Mouse (Mus musculus) cerebellum, postnatal 25 days (tissue): Measurements from ENCODE around the gene Nlgn1.
"Not testable (repeated sequence)": the region's sequence is repeated elsewhere in the genome, so short reads cannot be mapped to it uniquely, and the experiment has no call there.

ENCODE experiments used
- DNase-seq, 2 experiments: peaks; one replicate each; pipeline ENCODE4 v3.0.0; 2021; ENCODE audit warnings: mixed read lengths in 2 of 2

Gene Nlgn1

DNA sequence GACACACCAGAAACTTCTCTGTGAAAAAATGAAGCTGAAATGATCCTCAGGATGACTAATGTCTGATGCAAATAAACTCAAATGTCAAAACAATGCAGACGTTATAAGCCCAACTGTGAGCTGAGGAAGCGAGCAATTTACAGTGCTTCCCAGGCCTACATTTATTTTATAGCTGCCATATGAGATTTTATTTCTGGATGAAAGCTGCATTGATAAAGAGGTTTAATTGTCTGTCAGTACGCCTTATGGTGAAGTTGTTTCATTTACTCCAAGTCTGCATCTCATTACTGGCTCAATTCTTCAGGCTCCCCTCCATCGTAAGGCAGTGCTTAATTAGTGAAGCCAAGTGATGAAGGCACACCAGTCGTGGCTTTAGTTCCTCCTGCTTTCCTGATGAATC, 734.7 kb downstream of the Nlgn1 start:
- DNase-seq = no peak

DNA sequence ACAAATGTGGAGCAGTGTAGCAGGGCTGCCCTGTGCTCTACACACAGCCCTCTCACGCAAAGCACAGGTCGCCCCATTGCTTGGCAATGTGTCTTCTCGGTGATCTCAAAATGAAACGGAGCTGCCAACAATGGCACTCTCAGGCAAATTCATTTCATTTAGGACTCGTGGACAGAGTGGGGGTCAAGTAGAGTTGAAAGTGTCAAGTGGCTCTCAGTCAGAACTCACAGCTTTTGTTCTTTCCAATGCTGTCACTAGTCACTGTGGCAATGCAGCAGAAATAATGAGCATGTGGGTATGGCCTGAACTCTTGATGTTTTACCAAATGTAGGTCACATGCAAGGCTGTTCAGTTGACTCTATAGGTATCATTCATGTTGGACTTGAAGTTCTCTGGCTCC, 756.7 kb downstream of the Nlgn1 start:
- peak in 1 of 2 experiments; percentile 12 for DNase-seq

DNA sequence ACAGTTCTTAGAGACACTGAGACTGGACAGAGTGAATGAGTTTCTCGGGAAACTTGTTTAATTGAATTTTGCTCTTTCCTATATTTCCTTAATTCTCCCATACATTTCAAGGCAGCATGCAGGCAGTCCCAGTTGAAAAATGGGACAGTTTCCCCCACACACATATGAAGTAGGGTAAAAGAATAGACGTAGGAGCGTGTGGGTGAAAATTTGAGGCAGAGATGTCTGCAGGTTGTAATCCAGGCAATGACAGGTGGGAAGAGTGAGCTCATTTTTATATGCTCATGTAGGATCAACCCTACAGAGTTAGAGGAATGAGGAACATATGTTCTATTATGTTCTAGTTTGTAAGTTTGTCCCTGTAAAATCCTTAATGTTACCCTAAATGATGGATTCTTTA, 757.4 kb downstream of the Nlgn1 start:
- DNase-seq = no peak

DNA sequence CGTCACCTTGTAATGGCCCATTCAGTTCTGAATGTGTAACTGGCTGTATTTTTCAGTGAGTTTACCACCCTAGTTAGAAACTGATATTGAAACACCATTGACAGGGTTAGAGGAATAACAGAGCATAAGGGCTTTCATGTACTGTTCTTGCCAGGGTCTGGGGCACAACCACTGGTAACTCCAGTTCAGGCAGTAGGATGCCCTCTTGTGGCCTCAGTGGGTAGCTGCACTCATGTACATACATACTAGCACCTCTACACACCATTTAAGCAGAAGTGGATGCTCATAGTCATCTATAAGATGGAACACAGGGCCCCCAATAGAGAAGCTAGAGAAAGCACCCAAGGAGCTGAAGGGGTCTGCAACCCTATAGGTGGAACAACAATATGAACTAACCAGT, 773.7 kb downstream of the Nlgn1 start:
- DNase-seq = not testable (repeated sequence)

DNA sequence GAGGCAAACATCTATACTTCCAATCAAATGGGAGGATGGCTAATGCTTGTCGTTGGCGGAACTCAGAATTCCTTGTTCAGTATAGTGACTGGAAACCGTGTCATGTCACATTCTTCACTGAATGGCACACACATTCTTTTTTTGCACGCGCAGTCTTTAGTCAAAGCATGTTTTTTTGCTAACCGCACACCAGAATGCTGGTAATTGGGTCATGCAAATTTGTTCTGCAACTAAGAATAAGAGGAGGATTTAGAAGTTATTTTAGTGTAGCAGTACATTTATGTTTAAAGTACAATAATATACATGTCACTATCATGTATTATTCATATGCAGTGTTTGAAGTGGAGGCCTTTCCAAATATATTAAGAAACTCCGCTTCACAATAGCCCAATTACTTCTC, 783.2 kb downstream of the Nlgn1 start:
- DNase-seq = not testable (repeated sequence)

DNA sequence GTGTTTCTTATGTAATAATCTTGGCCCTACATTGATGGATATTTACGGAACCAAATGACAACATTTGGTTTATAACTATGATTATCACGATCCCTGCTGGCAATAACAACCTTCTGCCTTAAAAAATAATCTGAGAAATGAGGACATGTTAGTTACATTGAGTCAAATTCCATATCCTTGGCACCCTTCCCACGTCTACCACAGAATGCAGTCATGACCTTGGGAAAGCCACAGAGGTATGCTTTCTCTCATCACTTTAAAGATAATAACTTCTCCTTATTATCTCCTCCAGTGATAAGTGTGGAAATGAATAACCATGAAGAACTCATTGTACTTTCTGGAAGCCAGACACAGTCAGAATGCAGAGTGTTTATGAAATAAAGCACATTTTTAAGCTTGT, 808.0 kb downstream of the Nlgn1 start:
- DNase-seq = not testable (repeated sequence)

DNA sequence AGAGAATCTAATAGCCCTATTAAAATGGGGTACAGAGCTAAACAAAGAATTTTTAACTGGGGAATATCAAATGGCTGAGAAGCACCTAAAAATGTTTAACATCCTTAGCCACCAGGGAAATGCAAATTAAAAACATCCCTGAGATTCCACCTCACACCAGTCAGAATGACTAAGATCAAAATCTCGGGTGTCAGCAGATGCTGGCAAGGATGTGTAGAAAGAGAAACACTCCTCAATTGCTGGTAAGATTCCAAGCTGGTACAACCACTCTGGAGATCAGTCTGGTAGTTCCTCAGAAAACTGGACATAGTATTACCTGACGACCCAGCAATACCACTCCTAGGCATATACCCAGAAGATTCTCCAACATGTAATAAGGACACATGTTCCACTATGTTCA, 869.2 kb downstream of the Nlgn1 start:
- no peak for DNase-seq

DNA sequence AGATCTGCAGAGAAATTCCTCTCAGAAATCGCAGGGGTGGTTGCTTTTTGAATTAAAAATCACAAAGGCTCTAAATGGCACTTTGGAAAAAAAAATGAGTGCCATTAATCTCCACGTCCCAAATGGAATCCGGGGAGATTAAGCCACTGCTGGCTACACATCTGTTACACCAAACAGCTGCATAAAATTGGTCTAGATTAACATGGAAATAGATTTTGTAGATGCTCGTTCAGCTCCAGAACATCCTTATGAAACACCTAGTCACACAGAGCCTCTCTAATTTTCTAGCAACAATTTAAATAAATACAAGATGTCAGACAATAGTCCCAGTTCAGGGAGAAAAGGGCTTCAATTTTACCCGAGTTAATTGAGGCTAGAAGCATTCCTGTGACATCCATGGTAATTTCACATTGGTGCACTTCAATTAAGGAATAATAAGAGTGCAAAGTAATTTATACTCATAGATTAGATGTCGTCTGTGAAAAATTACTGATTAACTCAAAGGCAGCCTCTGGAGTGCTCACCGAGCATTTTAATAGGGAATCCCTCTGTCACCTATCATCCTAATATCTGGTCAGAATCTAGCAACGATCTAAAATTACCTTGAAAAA, 875.9 kb downstream of the Nlgn1 start:
- DNase-seq = no peak

DNA sequence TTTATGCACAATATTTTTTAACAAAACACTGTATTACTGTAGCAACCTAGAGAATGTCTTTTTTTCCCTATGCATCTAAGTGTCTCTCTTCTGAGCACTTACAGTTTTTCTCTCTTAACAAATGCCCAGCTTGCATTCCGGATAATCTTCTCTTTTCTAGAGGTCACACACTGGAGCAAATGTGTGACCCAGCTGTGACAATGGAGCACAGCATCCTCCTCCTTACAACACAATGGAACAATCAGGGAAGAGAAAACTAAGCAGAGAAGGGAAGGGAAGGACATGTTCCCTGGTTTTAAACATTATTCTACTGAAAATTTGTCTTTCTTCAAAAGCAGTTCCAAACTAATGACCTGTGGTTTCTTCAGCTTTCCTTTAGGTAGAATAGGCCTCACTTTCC, 879.9 kb downstream of the Nlgn1 start:
- no peak for DNase-seq

DNA sequence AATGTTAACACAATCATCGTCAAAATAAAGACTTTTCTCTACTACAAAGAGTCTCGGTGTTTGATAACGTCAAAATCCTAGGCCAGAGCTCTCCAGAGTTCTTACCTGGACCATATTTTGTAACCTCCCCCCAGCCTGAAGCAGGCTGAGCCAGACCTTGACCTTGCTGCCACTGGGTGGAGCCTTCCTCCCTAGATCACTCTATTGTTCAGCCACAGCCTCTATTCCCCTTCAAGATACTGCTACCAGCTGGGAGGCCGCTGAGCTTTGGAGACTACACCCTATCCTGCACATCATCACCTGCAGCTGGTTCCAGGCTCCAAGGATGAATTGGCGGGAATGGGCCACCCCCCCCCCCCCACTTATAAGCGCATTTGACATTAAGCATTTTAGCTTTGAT, 881.8 kb downstream of the Nlgn1 start:
- no peak for DNase-seq

DNA sequence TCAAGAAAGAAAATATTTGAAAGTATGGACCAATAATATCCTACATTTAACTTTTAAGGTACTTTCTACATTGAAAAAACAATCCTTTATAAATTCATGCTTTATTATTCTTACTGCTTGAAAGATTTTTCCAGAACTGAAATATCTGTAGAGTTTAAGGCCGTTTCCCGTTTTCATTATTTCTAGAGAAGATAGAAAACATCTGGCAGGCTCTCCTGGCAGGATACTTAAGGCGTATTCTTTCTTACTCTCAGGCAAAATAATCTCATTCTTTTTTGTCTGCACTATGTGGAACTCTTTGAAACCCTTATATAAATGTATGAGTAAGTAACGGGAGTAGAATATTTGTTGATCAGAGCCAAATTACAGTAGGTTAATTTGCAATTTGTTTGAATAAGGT, 882.9 kb downstream of the Nlgn1 start:
- DNase-seq = no peak

DNA sequence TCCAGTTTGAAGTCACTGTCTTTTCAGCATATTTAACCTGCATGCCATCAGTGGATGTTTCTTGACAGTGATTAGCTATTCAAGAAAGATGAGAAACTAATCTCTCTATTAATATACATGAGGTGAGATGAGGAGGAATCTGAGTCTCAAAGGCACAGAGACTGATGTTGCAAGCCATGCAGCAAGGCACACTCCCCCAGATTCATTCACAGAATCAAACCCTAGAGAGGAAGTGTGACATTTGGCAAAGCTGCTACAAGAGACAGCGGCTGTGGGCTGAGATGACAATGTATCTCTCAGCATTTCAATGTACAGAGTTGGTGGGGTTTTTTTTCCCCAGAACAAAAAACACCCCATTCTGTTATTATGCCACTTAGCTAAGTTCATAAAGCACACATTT, 885.1 kb downstream of the Nlgn1 start:
- no peak for DNase-seq

DNA sequence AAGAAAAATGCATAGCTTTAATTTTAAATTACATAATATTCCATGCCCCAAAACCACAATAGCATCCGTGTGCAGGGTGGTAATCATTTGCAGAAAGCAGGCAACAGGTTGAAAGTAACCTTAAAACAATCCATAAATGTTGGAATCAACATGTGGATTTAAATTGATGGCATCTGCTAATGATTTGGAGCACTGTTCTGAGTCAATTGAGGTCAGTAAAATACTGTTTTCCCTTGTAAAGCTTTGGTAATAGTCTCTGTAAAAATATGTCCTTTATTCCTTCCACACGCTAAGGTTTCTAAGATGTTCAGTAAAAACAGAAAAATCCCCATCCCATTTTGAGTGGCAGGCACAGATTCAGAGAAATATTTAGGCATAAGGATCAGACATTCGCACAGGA, 888.6 kb downstream of the Nlgn1 start:
- no peak for DNase-seq

DNA sequence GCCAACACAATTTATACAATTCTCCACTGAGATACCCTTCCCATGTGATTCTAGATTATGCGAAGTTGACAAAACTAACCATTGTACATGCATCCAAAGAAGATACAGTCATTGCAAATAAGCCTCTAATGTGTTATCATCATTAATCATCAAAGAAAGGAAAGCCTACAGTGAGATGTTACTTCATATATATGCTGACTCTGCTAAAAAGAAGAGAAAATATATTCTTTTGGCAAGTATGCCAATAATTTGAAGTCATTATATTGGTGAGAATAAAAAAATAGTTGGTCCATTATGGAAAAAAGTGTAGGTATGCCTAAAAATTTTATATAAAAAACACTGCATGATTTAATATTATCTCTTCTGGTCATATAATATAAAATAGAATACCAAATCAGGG, 889.6 kb downstream of the Nlgn1 start:
- no peak for DNase-seq

DNA sequence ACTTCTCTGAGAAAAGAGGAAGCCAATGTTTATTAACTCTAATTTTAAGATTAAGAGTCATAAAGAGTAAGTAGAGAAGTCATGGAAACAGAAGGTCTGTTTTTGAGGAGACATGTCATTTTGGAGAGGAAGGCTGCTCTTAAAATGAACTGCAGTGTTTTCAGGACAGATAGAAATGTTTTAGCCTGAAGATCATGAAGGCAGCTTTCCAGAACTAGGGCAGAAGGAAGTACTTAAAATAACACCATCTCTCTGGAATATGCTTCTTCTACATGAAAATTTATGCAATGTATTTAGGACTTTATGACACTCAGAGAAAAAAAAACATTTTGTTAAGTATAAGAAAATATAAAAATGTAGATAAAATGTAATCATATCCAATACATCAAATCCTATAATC, 905.3 kb downstream of the Nlgn1 start:
- no peak for DNase-seq

DNA sequence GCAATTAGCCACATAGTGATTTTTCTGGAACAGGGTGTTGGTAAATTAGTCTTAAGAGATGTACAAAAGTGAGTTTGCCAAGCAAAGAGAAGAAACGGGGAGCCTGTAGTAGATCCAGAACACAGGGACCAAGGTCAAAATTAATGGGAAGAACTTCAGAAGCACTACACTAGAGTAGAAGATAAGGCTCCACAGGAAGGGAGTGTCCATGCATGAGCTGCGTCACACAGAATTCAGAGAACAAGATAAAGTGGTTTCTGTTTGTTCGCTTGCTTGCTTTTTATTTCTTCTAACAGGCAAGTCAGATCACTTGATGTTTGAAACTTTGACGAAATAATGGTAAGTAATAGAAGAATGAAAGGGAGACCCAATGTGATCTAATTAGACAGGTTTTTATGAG, 920.3 kb downstream of the Nlgn1 start:
- DNase-seq = no peak
